Mouse (Mus musculus) stomach, embryonic 16.5 days (tissue): ENCODE measurements around the gene Msh6. TPM values are rescaled to one million over a fixed set of nuclear protein-coding genes. Genes with fewer than 3 reads are reported as not detected.
"Not testable (repeated sequence)": the region's sequence is repeated elsewhere in the genome, so short reads cannot be mapped to it uniquely, and the experiment has no call there.

Source experiments
- ATAC-seq: fragments of 200-750 bp; cut with Nextera tagmentation; 2 replicates; pipeline ENCODE4 v1.8.0; 2017; ENCODE audit warnings: moderate number of reproducible peaks, moderate TSS enrichment; ENCODE audit not compliant: insufficient read depth, low FRiP score
- H3K27ac ChIP-seq: fragments of 300-500 bp; sonication (generic); 2 replicates; pipeline ENCODE4 v1.5.1; 2014; ENCODE audit warnings: low read length
- H3K27me3 ChIP-seq: fragments of 300-500 bp; sonication (generic); 2 replicates; pipeline ENCODE4 v1.6.1; 2014; ENCODE audit warnings: low read length, control low read depth, mixed read lengths; ENCODE audit not compliant: control insufficient read depth, insufficient read depth
- H3K36me3 ChIP-seq: fragments of 300-500 bp; sonication (generic); 2 replicates; pipeline ENCODE4 v1.6.1; 2014; ENCODE audit warnings: low read length; ENCODE audit not compliant: control insufficient read depth, insufficient read depth
- H3K4me1 ChIP-seq: fragments of 300-500 bp; sonication (generic); 2 replicates; pipeline ENCODE4 v1.6.1; 2014; ENCODE audit warnings: low read length, control low read depth, mixed read lengths; ENCODE audit not compliant: control insufficient read depth, insufficient read depth
- H3K4me2 ChIP-seq: fragments of 300-500 bp; sonication (generic); 2 replicates; pipeline ENCODE4 v1.6.1; 2014; ENCODE audit warnings: low read depth, low read length, mixed read lengths
- H3K4me3 ChIP-seq: fragments of 300-500 bp; sonication (generic); replicated peaks from 2 replicates; pipeline ENCODE4 v1.5.1; 2014; ENCODE audit warnings: mild to moderate bottlenecking, low read length
- H3K9ac ChIP-seq: fragments of 300-500 bp; sonication (generic); 2 replicates; pipeline ENCODE4 v1.6.1; 2014; ENCODE audit warnings: low read length
- H3K9me3 ChIP-seq: fragments of 300-500 bp; sonication (generic); replicated peaks from 2 replicates; pipeline ENCODE4 v1.6.1; 2016; ENCODE audit warnings: low read length, control low read depth; ENCODE audit not compliant: control insufficient read depth
- WGBS: fragments of 180-500 bp; shearing (Covaris S2); extraction: QIAGEN DNeasy Blood & Tissue Kit; methylation state at CpG from one replicate; pipeline ENCODE4 v1.1.7; 2014; 5-methylcytosine and 5-hydroxymethylcytosine counted together
- polyA plus RNA-seq: library from polyadenylated mRNA; unstranded; fragments of >200 nt; fragmentation: Nextera tagmentation; extraction: Ambion mirVana; gene quantifications from 2 replicates; pipeline ENCODE4 v1.2.1, GENCODE M21; 2015

Msh6 gene
- polyA plus RNA-seq, 1 experiment from 2014 or later, result 38.4 TPM

DNA sequence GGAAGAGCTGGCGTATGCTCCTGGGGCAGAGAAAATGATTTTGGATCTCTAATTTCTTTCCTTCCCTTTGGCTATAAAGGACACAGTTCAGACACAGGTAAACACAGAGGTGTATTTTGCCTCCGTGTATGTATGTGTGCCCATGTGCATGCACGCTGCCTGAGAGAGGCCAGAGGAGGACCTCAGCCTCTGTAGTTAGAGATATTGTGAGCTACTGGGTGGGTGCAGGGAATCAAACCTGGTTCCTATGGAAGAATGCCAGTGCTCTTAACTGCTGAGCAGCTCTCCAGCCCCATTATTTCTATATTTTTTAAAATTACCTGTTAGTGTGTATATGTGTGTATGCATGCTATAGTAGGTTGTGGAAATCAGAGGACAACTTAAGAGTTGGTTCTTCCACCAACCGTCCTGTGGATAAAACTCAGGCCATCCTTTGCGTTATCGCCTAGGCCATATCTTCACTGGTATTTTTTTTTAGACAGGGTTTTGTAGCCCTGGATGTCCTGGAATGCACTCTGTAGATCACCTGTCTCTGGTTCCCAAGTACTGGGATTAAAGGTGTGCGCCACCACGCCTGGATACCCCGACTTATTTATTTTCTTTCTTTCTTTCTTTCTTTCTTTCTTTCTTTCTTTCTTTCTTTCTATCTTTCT is 1.4 kb downstream of the Msh6 start:
- H3K4me2 ChIP-seq, result peak overlapping the region; percentile 63
- H3K9me3 ChIP-seq, result no peaks in the 10 kb centered on the region
- no peak for ATAC-seq
- peak overlapping the region; percentile 91 for H3K4me3 ChIP-seq
- no peaks in the 10 kb centered on the region for H3K27me3 ChIP-seq
- WGBS, result 63% methylated on average over 9 of the region's 9 CpGs
- H3K9ac ChIP-seq, result peak overlapping the region; percentile 86
- H3K27ac ChIP-seq, result no peak overlapping the region
- peaks cover 4% of the 10 kb centered on the region; the same call in 1 of the 2 replicates for H3K36me3 ChIP-seq
- H3K4me1 ChIP-seq, result peaks cover 15% of the 10 kb centered on the region; the same call in 1 of the 2 replicates

DNA sequence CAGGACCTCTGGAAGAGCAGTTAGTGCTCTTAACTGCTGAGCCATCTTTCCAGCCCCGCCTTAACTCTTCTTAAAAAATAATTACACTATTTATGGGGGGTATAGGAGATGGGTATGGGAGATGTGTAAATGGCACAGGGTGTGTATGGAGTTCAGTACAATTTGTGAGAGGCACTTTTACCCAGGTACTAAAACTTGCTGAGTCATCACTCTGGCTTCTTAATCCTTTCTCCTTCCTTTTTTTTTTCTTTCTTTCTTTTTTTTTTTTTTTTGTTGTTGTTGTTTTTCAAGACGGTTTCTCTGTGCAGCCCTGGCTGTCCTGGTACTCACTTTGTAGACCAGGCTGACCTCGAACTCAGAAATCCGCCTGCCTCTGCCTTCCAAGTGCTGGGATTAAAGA is 2.1 kb downstream of the Msh6 start:
- H3K36me3 ChIP-seq, H3K4me3 ChIP-seq, H3K9ac ChIP-seq, H3K27me3 ChIP-seq, H3K9me3 ChIP-seq, ATAC-seq, H3K27ac ChIP-seq, H3K4me2 ChIP-seq: not testable (repeated sequence)
- peaks cover 15% of the 10 kb centered on the region; the same call in 1 of the 2 replicates for H3K4me1 ChIP-seq
- 90% methylated on average over 4 of the region's 4 CpGs for WGBS

DNA sequence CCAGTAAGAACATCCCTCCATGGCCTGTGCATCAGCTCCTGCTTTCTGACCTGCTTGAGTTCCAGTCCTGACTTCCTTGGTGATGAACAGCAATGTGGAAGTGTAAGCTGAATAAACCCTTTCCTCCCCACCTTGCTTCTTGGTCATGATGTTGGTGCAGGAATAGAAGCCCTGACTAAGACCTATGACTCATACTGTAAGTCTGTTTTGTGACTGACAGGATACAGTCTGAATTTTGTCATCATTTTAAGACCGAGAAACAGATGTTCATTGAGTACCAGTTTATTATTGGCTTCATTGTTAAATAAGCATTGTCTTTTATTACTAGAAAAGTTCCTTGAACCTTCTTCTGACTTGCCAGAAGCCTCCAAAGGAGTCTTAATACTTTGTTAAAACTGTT is 4.8 kb downstream of the Msh6 start:
- ATAC-seq, H3K27me3 ChIP-seq, H3K4me2 ChIP-seq, H3K27ac ChIP-seq, H3K36me3 ChIP-seq, H3K4me3 ChIP-seq, H3K9ac ChIP-seq, H3K9me3 ChIP-seq: not testable (repeated sequence)
- 63% methylated on average over 1 of the region's 1 CpGs for WGBS
- H3K4me1 ChIP-seq, result peaks cover 14% of the 10 kb centered on the region; the same call in 1 of the 2 replicates

DNA sequence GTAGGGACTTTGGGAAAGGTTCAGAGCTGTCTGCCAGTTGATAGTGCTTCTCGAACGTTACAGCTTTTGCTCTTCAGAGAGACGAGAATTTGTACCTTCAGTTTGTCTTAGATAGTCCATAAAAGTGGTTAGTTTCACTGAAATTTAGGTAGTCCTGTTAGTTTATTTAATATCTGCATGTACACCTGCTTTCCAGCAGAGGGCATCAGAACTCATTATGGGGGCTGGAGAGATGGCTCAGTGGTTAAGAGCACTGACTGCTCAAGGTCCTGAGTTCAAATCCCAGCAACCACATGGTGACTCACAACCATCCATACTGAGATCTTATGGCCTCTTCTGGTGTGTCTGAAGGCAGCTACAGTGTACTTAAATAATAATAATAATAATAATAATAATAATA is 7.2 kb downstream of the Msh6 start:
- WGBS, result 85% methylated on average over 3 of the region's 3 CpGs
- H3K9ac ChIP-seq, result no peak overlapping the region
- peaks cover 7% of the 10 kb centered on the region; the same call in 1 of the 2 replicates for H3K4me1 ChIP-seq
- no peaks in the 10 kb centered on the region for H3K27me3 ChIP-seq
- H3K4me3 ChIP-seq, result no peak overlapping the region
- H3K4me2 ChIP-seq, result no peak overlapping the region
- ATAC-seq, result no peak
- H3K27ac ChIP-seq, result no peak overlapping the region
- no peaks in the 10 kb centered on the region for H3K9me3 ChIP-seq
- peaks cover 9% of the 10 kb centered on the region; the same call in 1 of the 2 replicates for H3K36me3 ChIP-seq

DNA sequence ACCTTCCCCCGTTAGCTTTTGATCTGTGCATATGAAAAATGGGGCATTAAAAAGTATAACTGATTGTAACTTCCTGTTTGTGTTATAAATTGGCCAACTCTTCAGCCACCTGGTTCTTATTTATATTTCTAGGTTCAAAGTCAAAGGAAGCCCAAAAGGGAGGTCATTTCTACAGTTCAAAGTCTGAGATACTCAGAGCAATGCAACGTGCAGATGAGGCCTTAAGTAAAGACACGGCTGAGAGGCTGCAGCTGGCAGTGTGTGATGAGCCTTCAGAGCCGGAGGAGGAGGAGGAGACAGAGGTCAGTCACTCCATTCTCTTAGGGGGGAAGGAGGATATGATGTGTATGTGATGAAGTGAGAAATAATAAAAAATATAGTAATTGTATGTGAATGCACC is 8.5 kb downstream of the Msh6 start:
- H3K4me3 ChIP-seq, result no peak overlapping the region
- peaks cover 3% of the 10 kb centered on the region; the same call in 1 of the 2 replicates for H3K4me1 ChIP-seq
- no peaks in the 10 kb centered on the region for H3K27me3 ChIP-seq
- no peak for ATAC-seq
- peaks cover 9% of the 10 kb centered on the region; the same call in 1 of the 2 replicates for H3K36me3 ChIP-seq
- H3K27ac ChIP-seq, result no peak overlapping the region
- no peak overlapping the region for H3K4me2 ChIP-seq
- no peak overlapping the region for H3K9ac ChIP-seq
- 40% methylated on average over 4 of the region's 4 CpGs for WGBS
- no peaks in the 10 kb centered on the region for H3K9me3 ChIP-seq

DNA sequence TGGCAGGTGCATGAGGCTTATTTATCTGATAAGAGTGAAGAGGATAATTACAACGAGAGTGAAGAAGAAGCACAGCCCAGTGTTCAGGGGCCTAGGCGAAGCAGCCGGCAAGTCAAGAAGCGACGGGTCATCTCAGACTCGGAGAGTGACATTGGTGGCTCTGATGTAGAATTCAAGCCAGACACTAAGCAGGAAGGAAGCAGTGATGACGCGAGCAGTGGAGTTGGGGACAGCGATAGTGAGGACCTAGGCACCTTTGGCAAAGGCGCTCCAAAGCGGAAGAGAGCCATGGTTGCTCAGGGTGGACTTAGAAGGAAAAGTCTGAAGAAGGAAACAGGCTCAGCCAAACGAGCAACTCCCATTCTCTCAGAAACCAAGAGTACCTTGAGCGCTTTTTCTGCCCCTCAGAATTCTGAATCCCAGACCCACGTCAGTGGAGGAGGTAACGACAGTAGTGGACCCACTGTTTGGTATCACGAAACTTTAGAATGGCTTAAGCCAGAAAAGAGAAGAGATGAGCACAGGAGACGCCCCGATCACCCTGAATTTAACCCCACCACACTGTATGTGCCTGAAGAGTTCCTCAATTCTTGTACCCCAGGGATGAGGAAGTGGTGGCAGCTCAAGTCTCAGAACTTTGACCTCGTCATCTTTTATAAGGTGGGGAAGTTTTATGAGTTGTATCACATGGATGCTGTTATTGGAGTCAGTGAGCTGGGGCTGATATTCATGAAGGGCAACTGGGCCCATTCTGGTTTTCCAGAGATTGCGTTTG is 9.8 kb downstream of the Msh6 start:
- H3K4me1 ChIP-seq, result peaks cover 3% of the 10 kb centered on the region; the same call in 1 of the 2 replicates
- no peak overlapping the region for H3K27ac ChIP-seq
- 86% methylated on average over 20 of the region's 20 CpGs for WGBS
- H3K9ac ChIP-seq, result no peak overlapping the region
- H3K9me3 ChIP-seq, result no peaks in the 10 kb centered on the region
- no peak for ATAC-seq
- peaks cover 19% of the 10 kb centered on the region; the same call in 1 of the 2 replicates for H3K36me3 ChIP-seq
- no peaks in the 10 kb centered on the region for H3K27me3 ChIP-seq
- no peak overlapping the region for H3K4me3 ChIP-seq
- no peak overlapping the region for H3K4me2 ChIP-seq

DNA sequence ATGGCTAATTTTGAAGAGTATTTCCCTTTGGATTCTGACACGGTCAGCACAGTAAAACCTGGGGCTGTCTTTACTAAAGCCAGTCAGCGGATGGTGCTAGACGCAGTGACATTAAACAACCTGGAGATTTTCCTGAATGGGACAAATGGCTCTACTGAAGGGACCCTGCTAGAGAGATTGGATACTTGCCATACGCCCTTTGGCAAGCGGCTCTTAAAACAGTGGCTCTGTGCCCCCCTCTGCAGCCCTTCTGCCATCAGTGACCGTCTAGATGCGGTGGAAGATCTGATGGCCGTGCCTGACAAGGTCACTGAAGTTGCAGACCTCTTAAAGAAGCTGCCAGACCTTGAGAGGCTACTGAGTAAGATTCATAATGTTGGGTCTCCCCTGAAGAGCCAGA is 11.1 kb downstream of the Msh6 start:
- peaks cover 3% of the 10 kb centered on the region; the same call in 1 of the 2 replicates for H3K4me1 ChIP-seq
- no peak overlapping the region for H3K4me2 ChIP-seq
- peaks cover 22% of the 10 kb centered on the region; the same call in 1 of the 2 replicates for H3K36me3 ChIP-seq
- H3K4me3 ChIP-seq, result no peak overlapping the region
- H3K9ac ChIP-seq, result no peak overlapping the region
- H3K9me3 ChIP-seq, result no peaks in the 10 kb centered on the region
- WGBS, result 84% methylated on average over 8 of the region's 8 CpGs
- no peak for ATAC-seq
- no peak overlapping the region for H3K27ac ChIP-seq
- H3K27me3 ChIP-seq, result no peaks in the 10 kb centered on the region

DNA sequence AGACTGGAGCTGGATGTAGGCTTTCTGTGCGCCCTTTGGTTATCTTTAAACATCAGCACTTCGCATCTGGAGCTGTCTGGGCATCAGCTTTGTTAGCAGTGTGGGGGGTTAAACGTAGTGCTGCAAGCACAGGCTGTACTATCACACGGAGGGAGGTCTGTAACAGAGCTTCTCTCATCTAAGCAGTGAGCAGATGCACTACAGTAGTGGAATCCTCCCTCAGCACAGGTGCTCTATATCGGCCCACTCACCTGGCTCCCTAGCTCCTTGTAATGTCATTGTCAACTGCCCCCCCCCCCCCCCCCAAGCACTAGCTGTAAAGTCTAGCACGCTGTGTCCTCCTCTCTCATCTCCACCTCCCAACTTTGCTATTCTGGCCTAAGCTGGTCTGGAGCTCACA is 12.6 kb downstream of the Msh6 start:
- Histone ChIP-seq H3K27ac (no peak overlapping the region), H3K27me3 (no peaks in the 10 kb centered on the region), H3K4me1 (peaks cover 3% of the 10 kb centered on the region; the same call in 1 of the 2 replicates), H3K4me2 (no peak overlapping the region), H3K9ac (no peak overlapping the region), H3K4me3 (no peak overlapping the region), H3K9me3 (no peaks in the 10 kb centered on the region), H3K36me3 (peaks cover 24% of the 10 kb centered on the region)
- WGBS, result 66% methylated on average over 6 of the region's 6 CpGs
- no peak for ATAC-seq

DNA sequence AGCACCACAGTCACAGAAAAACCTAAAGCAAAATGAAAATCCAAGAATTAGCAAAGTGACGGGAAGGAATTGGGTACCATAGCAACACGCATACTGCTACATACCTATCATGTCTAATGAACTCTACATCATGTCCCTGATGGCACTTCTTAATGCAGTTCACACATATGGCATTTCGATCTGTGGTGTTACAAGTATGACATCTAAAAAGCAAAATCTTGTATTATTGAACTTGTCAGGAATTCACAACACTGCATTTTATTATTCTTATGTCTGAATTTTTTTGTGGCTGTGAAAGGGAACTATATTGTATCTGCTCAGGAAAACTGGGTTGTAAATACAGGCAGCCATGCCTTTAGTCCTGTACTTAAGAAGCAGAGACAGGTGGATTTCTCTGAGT is 17.3 kb downstream of the Msh6 start:
- no peak for ATAC-seq
- H3K4me3 ChIP-seq, result no peak overlapping the region
- no peaks in the 10 kb centered on the region for H3K4me1 ChIP-seq
- peaks cover 28% of the 10 kb centered on the region for H3K36me3 ChIP-seq
- WGBS, result 88% methylated on average over 3 of the region's 3 CpGs
- no peaks in the 10 kb centered on the region for H3K27me3 ChIP-seq
- H3K4me2 ChIP-seq, result no peak overlapping the region
- H3K27ac ChIP-seq, result no peak overlapping the region
- no peak overlapping the region for H3K9ac ChIP-seq
- H3K9me3 ChIP-seq, result no peaks in the 10 kb centered on the region
